Mouse (Mus musculus): ENCODE data around the gene H2-Aa. TPM values are rescaled to one million over a fixed set of nuclear protein-coding genes. Genes with fewer than 3 reads are reported as not detected.

Gene H2-Aa
- polyA plus RNA-seq (2012; rRNA removed) = 1,846 and 1,869 TPM in 2 replicates

DNA sequence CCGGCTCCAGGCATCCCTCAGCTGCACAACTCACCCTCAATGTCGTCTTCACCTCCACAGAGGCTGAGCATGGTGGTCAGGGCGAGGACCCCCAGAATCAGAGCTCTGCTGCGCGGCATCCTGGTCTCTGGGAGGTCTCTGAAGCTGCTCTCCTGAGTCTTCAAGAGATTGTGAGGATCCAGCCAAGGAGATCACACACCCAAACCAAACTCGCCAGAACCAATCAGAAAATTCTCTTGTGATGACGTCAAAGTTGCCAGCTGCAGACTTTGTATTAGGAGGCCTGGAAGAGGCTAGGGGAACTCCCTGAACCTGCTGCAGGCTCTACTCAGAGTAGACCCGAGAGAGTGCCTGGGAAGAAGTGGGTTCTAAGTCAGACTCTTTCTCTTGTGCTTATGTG lies at the start of gene H2-Aa:
TSS of gene H2-Aa (minus strand) at position 176 of the 400 bp plus-strand sequence.
- DNase-seq (ENCODE audit: low read depth in 1 of 2, low spot score in 2 of 2) = peak; percentile 90 to 98
- peaks cover 20% of the 10 kb centered on the region; the same call in 1 of the 2 replicates for H3K4me1 ChIP-seq (ENCODE audit: control insufficient read depth, insufficient read depth, insufficient read length)
- H3K4me3 ChIP-seq (ENCODE audit: extremely low read depth, insufficient read depth, insufficient read length) = peak within 1 kb of the TSS; percentile 89
- peaks cover 26% of the 10 kb centered on the region for H3K36me3 ChIP-seq (ENCODE audit: control insufficient read depth, insufficient read depth, low read length)
- TF ChIP-seq POLR2A (IDR thresholded peaks at IDR 0.05; ENCODE audit: low read depth, low read length) (peak; percentile 88), CTCF (IDR thresholded peaks at IDR 0.05; ENCODE audit: extremely low read depth, insufficient read depth, insufficient read length, insufficient replicate concordance) (no peak)
- WGBS = 21% methylated on average over 8 of the region's 8 CpGs
- peak within 1 kb of the TSS; percentile 99 for H3K27ac ChIP-seq (ENCODE audit: insufficient read depth, low read length)
- H3K27me3 ChIP-seq (ENCODE audit: control insufficient read depth, insufficient read depth, low read length) = no peaks in the 10 kb centered on the region

DNA sequence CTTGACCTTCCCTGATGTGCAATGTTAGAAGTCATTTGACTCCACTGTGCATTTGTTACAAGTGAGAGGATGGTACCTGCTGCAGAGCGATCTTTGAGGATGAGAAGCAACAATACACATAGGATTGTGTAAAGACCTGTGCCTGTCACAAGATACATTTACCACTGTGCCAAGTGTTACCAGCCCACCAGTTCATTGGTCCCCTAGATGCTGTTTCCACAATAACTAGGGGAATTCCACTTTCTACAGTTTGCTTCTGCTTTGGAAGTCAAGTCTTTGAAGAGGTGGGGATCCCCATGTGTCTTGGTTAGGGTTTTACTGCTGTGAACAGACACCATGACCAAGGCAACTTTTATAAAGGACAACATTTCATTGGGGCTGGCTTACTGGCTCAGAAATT lies 43.6 kb upstream of the H2-Aa start:
- Histone ChIP-seq H3K27me3 (ENCODE audit: control insufficient read depth, insufficient read depth, low read length) (no peaks in the 10 kb centered on the region), H3K27ac (ENCODE audit: insufficient read depth, low read length) (peak overlapping the region; percentile 6; the same call in 1 of the 2 replicates), H3K4me1 (ENCODE audit: control insufficient read depth, insufficient read depth, insufficient read length) (peaks cover 25% of the 10 kb centered on the region), H3K4me3 (ENCODE audit: extremely low read depth, insufficient read depth, insufficient read length) (no peak overlapping the region), H3K36me3 (ENCODE audit: control insufficient read depth, insufficient read depth, low read length) (peaks cover 3% of the 10 kb centered on the region; the same call in 1 of the 2 replicates)
- WGBS = 88% methylated on average over 1 of the region's 1 CpGs
- no peak for DNase-seq (ENCODE audit: low read depth in 1 of 2, low spot score in 2 of 2)
- no peak for TF ChIP-seq POLR2A (IDR thresholded peaks at IDR 0.05; ENCODE audit: low read depth, low read length)
- TF ChIP-seq CTCF (IDR thresholded peaks at IDR 0.05; ENCODE audit: extremely low read depth, insufficient read depth, insufficient read length, insufficient replicate concordance) = no peak

DNA sequence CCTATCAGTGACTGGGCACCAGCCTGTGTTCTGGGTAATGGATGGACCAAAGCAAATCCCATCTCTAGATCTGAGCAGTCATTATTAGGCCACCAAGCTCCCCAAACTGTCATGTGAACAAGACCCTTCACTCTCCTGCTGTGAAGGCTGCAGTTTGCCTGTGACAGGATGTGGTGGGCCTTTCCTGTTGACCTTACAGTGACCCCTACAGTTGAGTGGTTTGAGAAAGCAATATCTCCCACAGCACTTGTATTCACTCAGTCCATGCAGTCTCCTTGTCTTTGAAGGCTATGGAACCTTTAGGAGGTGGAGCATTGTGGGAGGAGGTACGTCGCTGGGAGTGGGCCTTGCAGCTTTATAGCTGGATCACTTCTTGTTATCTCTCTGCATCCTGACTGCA lies 42.2 kb upstream of the H2-Aa start:
- Histone ChIP-seq H3K4me3 (ENCODE audit: extremely low read depth, insufficient read depth, insufficient read length) (peak overlapping the region; percentile 25; the same call in 1 of the 2 replicates), H3K27ac (ENCODE audit: insufficient read depth, low read length) (peak overlapping the region; percentile 71), H3K4me1 (ENCODE audit: control insufficient read depth, insufficient read depth, insufficient read length) (peaks cover 31% of the 10 kb centered on the region), H3K36me3 (ENCODE audit: control insufficient read depth, insufficient read depth, low read length) (peaks cover 3% of the 10 kb centered on the region; the same call in 1 of the 2 replicates), H3K27me3 (ENCODE audit: control insufficient read depth, insufficient read depth, low read length) (no peaks in the 10 kb centered on the region)
- peak in 1 of 2 experiments; percentile 52 for DNase-seq (ENCODE audit: low read depth in 1 of 2, low spot score in 2 of 2)
- TF ChIP-seq CTCF (IDR thresholded peaks at IDR 0.05; ENCODE audit: extremely low read depth, insufficient read depth, insufficient read length, insufficient replicate concordance) (no peak), POLR2A (IDR thresholded peaks at IDR 0.05; ENCODE audit: low read depth, low read length) (no peak)
- 10% methylated on average over 2 of the region's 2 CpGs for WGBS

GRCm38 (mm10) chr17:34326373-34326772 lies 38.8 kb upstream of the H2-Aa start:
- Histone ChIP-seq H3K36me3 (ENCODE audit: control insufficient read depth, insufficient read depth, low read length) (no peaks in the 10 kb centered on the region; the same call in 1 of the 2 replicates), H3K27ac (ENCODE audit: insufficient read depth, low read length) (peak overlapping the region; percentile 78), H3K4me3 (ENCODE audit: extremely low read depth, insufficient read depth, insufficient read length) (peak overlapping the region; percentile 47), H3K27me3 (ENCODE audit: control insufficient read depth, insufficient read depth, low read length) (no peaks in the 10 kb centered on the region), H3K4me1 (ENCODE audit: control insufficient read depth, insufficient read depth, insufficient read length) (peaks cover 31% of the 10 kb centered on the region)
- no peak for DNase-seq (ENCODE audit: low read depth in 1 of 2, low spot score in 2 of 2)
- TF ChIP-seq CTCF (IDR thresholded peaks at IDR 0.05; ENCODE audit: extremely low read depth, insufficient read depth, insufficient read length, insufficient replicate concordance) (no peak), POLR2A (IDR thresholded peaks at IDR 0.05; ENCODE audit: low read depth, low read length) (no peak)
- 35% methylated on average over 3 of the region's 3 CpGs for WGBS

GRCm38 (mm10) chr17:34325436-34325835 lies 37.8 kb upstream of the H2-Aa start, which contains the start of gene H2-Eb2:
H2-Eb2 (plus strand) TSS chr17:34325665.
- peak; percentile 73 to 81 for DNase-seq (ENCODE audit: low read depth in 1 of 2, low spot score in 2 of 2)

DNA sequence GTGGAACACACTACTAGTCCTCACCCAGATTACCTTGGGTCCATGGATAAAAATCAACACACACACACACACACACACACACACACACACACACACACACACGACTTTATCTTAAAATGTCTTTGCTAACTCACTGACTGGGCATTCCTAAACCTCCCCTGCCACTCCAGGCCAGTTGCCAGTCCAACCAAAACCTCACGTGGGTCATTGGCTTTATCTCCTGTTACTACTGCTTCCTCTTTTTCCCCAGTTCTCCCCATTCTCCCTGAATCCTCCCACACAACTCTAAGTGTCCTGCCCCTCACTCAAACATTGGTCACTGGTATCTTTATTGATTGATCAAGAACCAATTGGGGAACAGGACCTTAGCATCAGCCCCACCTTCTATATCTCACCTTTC lies 29.7 kb upstream of the H2-Aa start:
- Histone ChIP-seq H3K4me3 (ENCODE audit: extremely low read depth, insufficient read depth, insufficient read length) (no peak overlapping the region), H3K36me3 (ENCODE audit: control insufficient read depth, insufficient read depth, low read length) (peaks cover 36% of the 10 kb centered on the region), H3K4me1 (ENCODE audit: control insufficient read depth, insufficient read depth, insufficient read length) (peaks cover under 1% of the 10 kb centered on the region; the same call in 1 of the 2 replicates), H3K27me3 (ENCODE audit: control insufficient read depth, insufficient read depth, low read length) (no peaks in the 10 kb centered on the region), H3K27ac (ENCODE audit: insufficient read depth, low read length) (no peak overlapping the region)
- 22% methylated on average over 2 of the region's 2 CpGs for WGBS
- DNase-seq (ENCODE audit: low read depth in 1 of 2, low spot score in 2 of 2) = no peak
- TF ChIP-seq POLR2A (IDR thresholded peaks at IDR 0.05; ENCODE audit: low read depth, low read length) (no peak), CTCF (IDR thresholded peaks at IDR 0.05; ENCODE audit: extremely low read depth, insufficient read depth, insufficient read length, insufficient replicate concordance) (no peak)

More at GRCm38 (mm10) chr17:34325436-34325835, 37.8 kb upstream of the H2-Aa start, which contains the start of gene H2-Eb2:
- H3K27ac ChIP-seq (ENCODE audit: insufficient read depth, low read length) = peak within 1 kb of the TSS; percentile 78
- no peaks in the 10 kb centered on the region for H3K27me3 ChIP-seq (ENCODE audit: control insufficient read depth, insufficient read depth, low read length)
- peaks cover 27% of the 10 kb centered on the region for H3K4me1 ChIP-seq (ENCODE audit: control insufficient read depth, insufficient read depth, insufficient read length)
- TF ChIP-seq POLR2A (IDR thresholded peaks at IDR 0.05; ENCODE audit: low read depth, low read length) (peak; percentile 55), CTCF (IDR thresholded peaks at IDR 0.05; ENCODE audit: extremely low read depth, insufficient read depth, insufficient read length, insufficient replicate concordance) (no peak)
- WGBS = 30% methylated on average over 4 of the region's 4 CpGs
- H3K36me3 ChIP-seq (ENCODE audit: control insufficient read depth, insufficient read depth, low read length) = no peaks in the 10 kb centered on the region
- peak within 1 kb of the TSS; percentile 47 for H3K4me3 ChIP-seq (ENCODE audit: extremely low read depth, insufficient read depth, insufficient read length)

- DNase-seq (ENCODE audit: low read depth in 1 of 2, low spot score in 2 of 2) = no peak
- TF ChIP-seq POLR2A (IDR thresholded peaks at IDR 0.05; ENCODE audit: low read depth, low read length) = no peak
- TF ChIP-seq CTCF (IDR thresholded peaks at IDR 0.05; ENCODE audit: extremely low read depth, insufficient read depth, insufficient read length, insufficient replicate concordance) = no peak
- H3K27ac ChIP-seq (ENCODE audit: insufficient read depth, low read length) = no peak overlapping the region
- peaks cover 39% of the 10 kb centered on the region for H3K36me3 ChIP-seq (ENCODE audit: control insufficient read depth, insufficient read depth, low read length)
- WGBS = 91% methylated on average over 2 of the region's 2 CpGs
- peaks cover 4% of the 10 kb centered on the region; the same call in 1 of the 2 replicates for H3K4me1 ChIP-seq (ENCODE audit: control insufficient read depth, insufficient read depth, insufficient read length)
- H3K4me3 ChIP-seq (ENCODE audit: extremely low read depth, insufficient read depth, insufficient read length) = no peak overlapping the region
- H3K27me3 ChIP-seq (ENCODE audit: control insufficient read depth, insufficient read depth, low read length) = no peaks in the 10 kb centered on the region
These were observed 29.1 kb upstream of the H2-Aa start for GRCm38 (mm10) chr17:34316697-34317096.

Data from spleen, adult 2 months (tissue).